Mouse (Mus musculus): ENCODE measurements around the gene Arhgef1. TPM values are rescaled to one million over a fixed set of nuclear protein-coding genes. Genes with fewer than 3 reads are reported as not detected.
A peak's percentile ranks its signal among the peaks of the same experiment; 100 is the strongest.
"Not testable (repeated sequence)": the region's sequence is repeated elsewhere in the genome, so short reads cannot be mapped to it uniquely, and the experiment has no call there.

The Arhgef1 gene
- polyA plus RNA-seq, 1 experiment from 2014 or later: 87.5 TPM

DNA sequence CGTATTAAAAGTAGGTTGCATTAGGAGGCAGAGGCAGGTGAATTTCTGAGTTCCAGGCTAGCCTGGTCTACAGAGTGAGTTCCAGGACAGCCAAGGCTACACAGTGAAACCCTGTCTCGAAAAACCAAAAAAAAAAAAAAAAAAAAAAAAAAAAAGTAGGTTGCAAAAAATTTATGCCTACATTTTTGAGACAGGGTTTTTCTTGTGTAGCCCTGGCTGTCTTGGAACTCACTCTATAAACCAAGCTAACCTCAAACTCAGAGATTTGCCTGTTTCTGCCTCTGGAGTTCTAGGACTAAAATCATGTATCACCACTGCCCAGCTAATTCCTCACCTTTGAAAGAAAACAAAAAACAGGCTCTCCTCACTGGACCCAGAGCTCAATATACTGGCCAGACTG, 7.0 kb upstream of the Arhgef1 start:
- H3K4me3 ChIP-seq; H3K27ac ChIP-seq; H3K4me1 ChIP-seq; DNase-seq (ENCODE audit: low spot score); H3K36me3 ChIP-seq; H3K27me3 ChIP-seq (ENCODE audit: insufficient read depth, poor library complexity, severe bottlenecking); H3K9me3 ChIP-seq: not testable (repeated sequence)
- WGBS: 73% methylated on average over 2 of the region's 2 CpGs

DNA sequence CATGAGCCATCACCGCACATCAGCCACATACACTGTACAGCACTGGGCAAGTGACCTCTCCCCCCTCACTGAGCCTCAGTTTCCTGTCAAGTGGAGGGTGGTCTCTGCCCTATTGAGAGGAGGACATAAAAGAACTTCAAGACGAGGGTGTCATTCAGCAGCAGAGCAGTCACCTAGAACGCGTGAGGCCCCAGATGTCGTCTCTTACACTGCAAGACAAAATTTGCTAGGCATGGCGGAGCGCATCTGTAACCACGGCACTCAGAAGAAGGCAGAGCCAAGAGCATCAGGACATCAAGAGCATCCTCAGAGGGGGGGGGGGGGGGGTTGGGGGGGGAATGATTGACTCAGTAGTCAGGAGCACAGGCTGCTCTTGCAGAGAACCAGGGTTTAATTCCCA, 6.4 kb upstream of the Arhgef1 start:
- H3K36me3 ChIP-seq: no peaks in the 10 kb centered on the region
- no peak overlapping the region for H3K27ac ChIP-seq
- no peaks in the 10 kb centered on the region for H3K27me3 ChIP-seq (ENCODE audit: insufficient read depth, poor library complexity, severe bottlenecking)
- H3K4me1 ChIP-seq: no peaks in the 10 kb centered on the region
- WGBS: 89% methylated on average over 8 of the region's 8 CpGs
- H3K9me3 ChIP-seq: no peaks in the 10 kb centered on the region
- no peak overlapping the region for H3K4me3 ChIP-seq
- DNase-seq (ENCODE audit: low spot score): no peak

DNA sequence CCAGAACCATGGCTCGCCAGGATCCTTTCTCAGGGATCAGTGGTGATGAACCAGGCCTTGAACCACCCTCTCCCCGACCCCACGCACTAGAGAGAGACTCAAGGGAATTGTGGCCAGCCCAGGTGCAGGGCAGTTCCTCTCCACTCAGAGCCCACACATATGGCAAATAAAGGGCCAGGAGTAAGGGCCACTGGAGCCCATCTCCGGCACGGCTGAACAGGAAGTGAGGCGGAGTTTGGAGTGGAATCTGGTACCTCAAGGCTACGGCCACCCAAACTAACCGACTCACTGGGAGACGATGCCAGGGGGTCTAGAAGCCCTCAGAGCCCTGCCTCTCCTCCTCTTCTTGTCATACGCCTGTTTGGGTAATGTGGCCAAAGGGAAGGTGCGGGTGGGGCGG, 5.5 kb upstream of the Arhgef1 start, which contains the start of gene Cd79a:
Gene Cd79a, plus strand, starts transcription at position 158 of the 400 bp plus-strand sequence.
- Histone ChIP-seq H3K9me3 (no peaks in the 10 kb centered on the region), H3K4me3 (no peak within 1 kb of the TSS), H3K27me3 (ENCODE audit: insufficient read depth, poor library complexity, severe bottlenecking) (no peaks in the 10 kb centered on the region), H3K36me3 (no peaks in the 10 kb centered on the region), H3K27ac (no peak within 1 kb of the TSS), H3K4me1 (0 out of 2 replicates have a peak, but pooled peaks cover 1% of the 10 kb centered on the region)
- 70% methylated on average over 12 of the region's 12 CpGs for WGBS
- no peak for DNase-seq (ENCODE audit: low spot score)

- Histone ChIP-seq H3K27ac (no peak overlapping the region), H3K9me3 (no peaks in the 10 kb centered on the region), H3K36me3 (no peaks in the 10 kb centered on the region), H3K27me3 (ENCODE audit: insufficient read depth, poor library complexity, severe bottlenecking) (no peaks in the 10 kb centered on the region), H3K4me1 (0 out of 2 replicates have a peak, but pooled peaks cover 6% of the 10 kb centered on the region), H3K4me3 (no peak overlapping the region)
- DNase-seq (ENCODE audit: low spot score): no peak
- WGBS: 78% methylated on average over 5 of the region's 5 CpGs
Measured at GRCm38 (mm10) chr7:24897959-24898358, 4.8 kb upstream of the Arhgef1 start.

GRCm38 (mm10) chr7:24901114-24901513, 1.6 kb upstream of the Arhgef1 start:
- Histone ChIP-seq H3K9me3 (no peaks in the 10 kb centered on the region), H3K27ac (no peak overlapping the region), H3K4me1 (peaks cover 25% of the 10 kb centered on the region), H3K4me3 (no peak overlapping the region), H3K27me3 (ENCODE audit: insufficient read depth, poor library complexity, severe bottlenecking) (no peaks in the 10 kb centered on the region), H3K36me3 (no peaks in the 10 kb centered on the region)
- 70% methylated on average over 6 of the region's 6 CpGs for WGBS
- no peak for DNase-seq (ENCODE audit: low spot score)

- Histone ChIP-seq H3K9me3 (no peaks in the 10 kb centered on the region), H3K4me1 (peaks cover 33% of the 10 kb centered on the region), H3K4me3 (peak overlapping the region; percentile 80; the same call in 1 of the 2 replicates), H3K27me3 (ENCODE audit: insufficient read depth, poor library complexity, severe bottlenecking) (no peaks in the 10 kb centered on the region), H3K36me3 (no peaks in the 10 kb centered on the region), H3K27ac (peak overlapping the region; percentile 94; the same call in 1 of the 2 replicates)
- no peak for DNase-seq (ENCODE audit: low spot score)
- 36% methylated on average over 1 of the region's 1 CpGs for WGBS
Measured at GRCm38 (mm10) chr7:24901842-24902241, 870 bp upstream of the Arhgef1 start.

DNA sequence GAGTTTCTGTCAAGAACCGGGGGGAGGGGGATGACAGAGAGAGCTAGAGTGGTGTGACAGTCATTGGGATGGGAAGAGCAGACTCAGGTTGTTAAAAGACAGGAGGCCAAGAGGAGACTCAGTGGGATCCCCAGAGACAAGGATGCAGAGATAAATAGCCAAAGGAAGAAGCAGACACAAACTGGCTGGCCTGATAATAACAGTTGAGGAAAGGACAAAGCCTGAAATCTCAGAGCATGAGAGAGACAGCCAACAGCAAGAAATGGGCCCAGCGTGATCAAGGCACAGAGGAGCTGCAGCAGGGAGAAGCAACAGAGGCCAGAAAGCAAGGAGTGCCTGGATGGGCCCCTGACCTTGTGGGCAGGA, 465 bp upstream of the Arhgef1 start:
- DNase-seq (ENCODE audit: low spot score): no peak
- H3K9me3 ChIP-seq: no peaks in the 10 kb centered on the region
- 48% methylated on average over 2 of the region's 2 CpGs for WGBS
- peak overlapping the region; percentile 94 for H3K27ac ChIP-seq
- peak overlapping the region; percentile 80 for H3K4me3 ChIP-seq
- peaks cover 37% of the 10 kb centered on the region for H3K4me1 ChIP-seq
- H3K36me3 ChIP-seq: no peaks in the 10 kb centered on the region
- no peaks in the 10 kb centered on the region for H3K27me3 ChIP-seq (ENCODE audit: insufficient read depth, poor library complexity, severe bottlenecking)

DNA sequence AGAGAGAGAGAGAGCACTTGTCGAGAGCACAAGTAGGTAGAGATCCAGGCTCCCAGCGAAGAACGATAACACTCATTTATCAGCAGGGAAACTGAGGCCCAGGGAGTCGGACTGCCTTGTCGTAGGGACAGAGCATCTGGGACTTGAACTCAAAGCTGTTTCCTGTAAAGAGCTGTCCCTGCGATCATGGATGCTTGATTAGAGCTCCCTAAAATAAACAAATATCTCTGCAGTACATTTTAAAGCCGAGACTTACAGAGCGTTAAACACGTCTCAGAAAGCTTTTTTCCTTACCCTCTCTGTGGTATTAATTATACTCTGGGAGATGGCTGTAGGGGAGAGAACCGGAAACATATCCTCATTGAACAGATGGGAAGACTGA, 723 bp downstream of the Arhgef1 start:
- peak overlapping the region; percentile 80 for H3K4me3 ChIP-seq
- H3K4me1 ChIP-seq: peaks cover 46% of the 10 kb centered on the region
- DNase-seq (ENCODE audit: low spot score): no peak
- H3K27me3 ChIP-seq (ENCODE audit: insufficient read depth, poor library complexity, severe bottlenecking): no peaks in the 10 kb centered on the region
- no peaks in the 10 kb centered on the region for H3K9me3 ChIP-seq
- H3K36me3 ChIP-seq: peaks cover 10% of the 10 kb centered on the region
- 34% methylated on average over 10 of the region's 10 CpGs for WGBS
- peak overlapping the region; percentile 94 for H3K27ac ChIP-seq

DNA sequence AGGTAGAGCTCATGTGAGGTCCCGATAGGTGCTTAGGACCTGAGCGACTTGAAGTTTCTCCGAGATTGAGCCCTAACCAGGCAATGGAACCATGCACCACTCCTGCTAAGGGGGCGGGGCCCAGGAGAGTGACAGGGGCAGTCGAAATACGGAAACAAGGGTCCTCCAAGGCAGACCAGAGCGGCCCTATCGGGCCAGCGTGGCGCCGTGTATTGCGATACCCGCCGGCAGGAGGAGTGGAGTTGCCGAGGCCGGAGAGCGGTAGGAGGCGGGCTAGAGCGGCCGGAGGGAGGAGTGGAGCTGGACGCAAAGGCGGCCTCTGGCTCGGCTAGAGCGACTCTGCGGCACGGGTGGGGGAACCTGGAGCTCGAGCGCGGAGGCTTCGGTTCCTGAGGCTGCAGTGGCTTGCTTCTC, 1.4 kb downstream of the Arhgef1 start:
- DNase-seq (ENCODE audit: low spot score): peak; percentile 99
- peaks cover 46% of the 10 kb centered on the region for H3K4me1 ChIP-seq
- WGBS: 0% methylated on average over 30 of the region's 30 CpGs

DNA sequence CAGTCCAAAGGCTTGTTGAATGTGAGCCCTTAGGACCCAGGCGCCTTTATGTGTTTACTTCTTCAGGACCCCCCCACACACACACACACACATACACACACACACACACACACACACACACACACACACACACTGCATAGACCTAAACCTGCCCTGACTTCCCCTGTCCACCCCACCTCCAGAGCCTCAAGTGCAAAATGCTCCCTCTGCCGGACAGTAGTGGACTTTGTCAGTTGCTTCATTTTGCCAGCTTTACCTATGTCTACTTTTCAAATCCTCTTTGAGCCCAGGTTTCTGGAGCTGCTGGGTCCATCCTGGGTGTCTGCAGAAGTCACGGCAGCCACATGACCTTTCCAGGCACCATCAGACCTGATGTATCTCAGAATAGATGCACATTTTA, 2.2 kb downstream of the Arhgef1 start:
- H3K36me3 ChIP-seq: peaks cover 24% of the 10 kb centered on the region
- WGBS: 14% methylated on average over 3 of the region's 3 CpGs
- no peaks in the 10 kb centered on the region for H3K27me3 ChIP-seq (ENCODE audit: insufficient read depth, poor library complexity, severe bottlenecking)
- peak overlapping the region; percentile 80 for H3K4me3 ChIP-seq
- no peaks in the 10 kb centered on the region for H3K9me3 ChIP-seq
- DNase-seq (ENCODE audit: low spot score): peak; percentile 87
- peaks cover 46% of the 10 kb centered on the region for H3K4me1 ChIP-seq
- peak overlapping the region; percentile 88 for H3K27ac ChIP-seq

More for the DNA sequence above, 1.4 kb downstream of the Arhgef1 start:
- H3K36me3 ChIP-seq: peaks cover 16% of the 10 kb centered on the region
- peak overlapping the region; percentile 80 for H3K4me3 ChIP-seq
- no peaks in the 10 kb centered on the region for H3K9me3 ChIP-seq
- no peaks in the 10 kb centered on the region for H3K27me3 ChIP-seq (ENCODE audit: insufficient read depth, poor library complexity, severe bottlenecking)
- peak overlapping the region; percentile 88 for H3K27ac ChIP-seq

GRCm38 (mm10) chr7:24906551-24906950, 3.8 kb downstream of the Arhgef1 start:
- Histone ChIP-seq H3K9me3 (no peaks in the 10 kb centered on the region), H3K27me3 (ENCODE audit: insufficient read depth, poor library complexity, severe bottlenecking) (no peaks in the 10 kb centered on the region), H3K36me3 (peaks cover 32% of the 10 kb centered on the region), H3K4me3 (no peak overlapping the region), H3K27ac (peak overlapping the region; percentile 12; the same call in 1 of the 2 replicates), H3K4me1 (peaks cover 46% of the 10 kb centered on the region)
- DNase-seq (ENCODE audit: low spot score): no peak
- WGBS: 17% methylated on average over 6 of the region's 6 CpGs

- Histone ChIP-seq H3K27me3 (ENCODE audit: insufficient read depth, poor library complexity, severe bottlenecking) (no peaks in the 10 kb centered on the region), H3K27ac (peak overlapping the region; percentile 59; the same call in 1 of the 2 replicates), H3K36me3 (peaks cover 38% of the 10 kb centered on the region), H3K9me3 (no peaks in the 10 kb centered on the region), H3K4me1 (peaks cover 44% of the 10 kb centered on the region), H3K4me3 (peak overlapping the region; percentile 22; the same call in 1 of the 2 replicates)
- DNase-seq (ENCODE audit: low spot score): no peak
- 24% methylated on average over 13 of the region's 13 CpGs for WGBS
Measured at GRCm38 (mm10) chr7:24907211-24907748, 4.6 kb downstream of the Arhgef1 start.

- no peaks in the 10 kb centered on the region for H3K9me3 ChIP-seq
- H3K4me3 ChIP-seq: no peak overlapping the region
- peaks cover 65% of the 10 kb centered on the region for H3K36me3 ChIP-seq
- H3K27me3 ChIP-seq (ENCODE audit: insufficient read depth, poor library complexity, severe bottlenecking): no peaks in the 10 kb centered on the region
- peaks cover 7% of the 10 kb centered on the region for H3K4me1 ChIP-seq
- 89% methylated on average over 14 of the region's 14 CpGs for WGBS
- DNase-seq (ENCODE audit: low spot score): no peak
- no peak overlapping the region for H3K27ac ChIP-seq
Measured at GRCm38 (mm10) chr7:24912480-24912879, 9.8 kb downstream of the Arhgef1 start.

Measured in heart, embryonic 10.5 days (tissue).